ENCODE assay signal across 16 mouse cellular contexts in genomic region chr17:5227136-5227535, GRCm38 (mm10).
A peak's percentile ranks its signal among the peaks of the same experiment; 100 is the strongest.
DNase-seq lines count a peak whose midpoint lies in the region; ATAC-seq lines count a peak whose summit lies in the region.
"Had no signal": no experiment of that assay in that cellular context is flagged by ENCODE, and none has a peak within 500 bp of the region (broad histone marks: within the 10 kb centered on the region; RNA-seq: fewer than 3 reads in every experiment).

No protein-coding gene starts in this region.

- H3K9ac ChIP-seq in forebrain, embryonic 14.5 days (ENCODE audit: low read length) = no peak overlapping the region
- H3K9ac ChIP-seq in forebrain, embryonic 16.5 days (replicated peaks; ENCODE audit: low read depth, low read length) = no peak overlapping the region
- H3K9ac ChIP-seq: forebrain, embryonic 13.5 days; lung, embryonic 15.5 days had no signal

- H3K27me3 ChIP-seq in forebrain, embryonic 14.5 days (replicated peaks; ENCODE audit: control insufficient read depth, insufficient read depth, low read length) = no peaks in the 10 kb centered on the region
- no peaks in the 10 kb centered on the region for H3K27me3 ChIP-seq in forebrain, embryonic 16.5 days (replicated peaks; ENCODE audit: control insufficient read depth, insufficient read depth, low read length)
- no peaks in the 10 kb centered on the region for H3K27me3 ChIP-seq in limb, embryonic 10.5 days (ENCODE audit: low read depth, poor library complexity, severe bottlenecking)
- H3K27me3 ChIP-seq: CH12.LX; forebrain, embryonic 13.5 days; lung, embryonic 15.5 days had no signal

- H3K4me3 ChIP-seq in forebrain, embryonic 14.5 days (ENCODE audit: low read depth, low read length) = no peak overlapping the region
- no peak overlapping the region for H3K4me3 ChIP-seq in forebrain, embryonic 16.5 days (replicated peaks; ENCODE audit: low read length)
- H3K4me3 ChIP-seq in limb, embryonic 10.5 days = no peak overlapping the region
- H3K4me3 ChIP-seq: forebrain, embryonic 13.5 days; heart, adult 2 months; lung, embryonic 15.5 days had no signal

- no peaks in the 10 kb centered on the region for H3K9me3 ChIP-seq in forebrain, embryonic 14.5 days (replicated peaks; ENCODE audit: control insufficient read depth, low read length)
- no peaks in the 10 kb centered on the region for H3K9me3 ChIP-seq in forebrain, embryonic 16.5 days (ENCODE audit: control insufficient read depth, low read length)
- no peaks in the 10 kb centered on the region for H3K9me3 ChIP-seq in limb, embryonic 10.5 days (replicated peaks)
- H3K9me3 ChIP-seq: forebrain, embryonic 13.5 days; lung, embryonic 15.5 days had no signal

- no peak for ATAC-seq in forebrain, embryonic 14.5 days
- ATAC-seq in forebrain, embryonic 16.5 days = no peak

- WGBS in forebrain, embryonic 14.5 days = 90% methylated on average over 6 of the region's 6 CpGs
- 86% methylated on average over 6 of the region's 6 CpGs for WGBS in forebrain, embryonic 16.5 days
- 68% methylated on average over 6 of the region's 6 CpGs for WGBS in limb, embryonic 10.5 days

- no peak overlapping the region for H3K4me2 ChIP-seq in forebrain, embryonic 14.5 days (ENCODE audit: low read length)
- H3K4me2 ChIP-seq in forebrain, embryonic 16.5 days (ENCODE audit: low read length) = no peak overlapping the region
- H3K4me2 ChIP-seq: forebrain, embryonic 13.5 days; lung, embryonic 15.5 days had no signal

- peaks cover 18% of the 10 kb centered on the region for H3K4me1 ChIP-seq in forebrain, embryonic 14.5 days (ENCODE audit: control insufficient read depth, insufficient read depth, low read length)
- H3K4me1 ChIP-seq in forebrain, embryonic 16.5 days (replicated peaks; ENCODE audit: control insufficient read depth, insufficient read depth, low read length) = peaks cover 13% of the 10 kb centered on the region
- H3K4me1 ChIP-seq in limb, embryonic 10.5 days = peaks cover 92% of the 10 kb centered on the region

- DNase-seq in forebrain, embryonic 14.5 days (ENCODE audit: low spot score) = no peak
- peak; percentile 62 for DNase-seq in kidney, adult 11 months
- no peak for DNase-seq in kidney, postnatal 10 days
- DNase-seq in kidney, adult 8-10 months = peak; percentile 52 to 59
- DNase-seq in limb, embryonic 10.5 days (ENCODE audit: low spot score) = no peak
- no peak for DNase-seq in gastrocnemius, postnatal 10 days
- no peak for DNase-seq in thymus, postnatal 14 days
- DNase-seq: adrenal gland, postnatal 25 days; cerebellum, adult 8-10 months; heart, adult 2 months; liver; right cerebral cortex, adult 18-20 months had no signal

- no peaks in the 10 kb centered on the region for H3K36me3 ChIP-seq in forebrain, embryonic 14.5 days (ENCODE audit: control insufficient read depth, insufficient read depth, low read length)
- H3K36me3 ChIP-seq in forebrain, embryonic 16.5 days (ENCODE audit: control insufficient read depth, insufficient read depth) = no peaks in the 10 kb centered on the region
- H3K36me3 ChIP-seq in limb, embryonic 10.5 days = no peaks in the 10 kb centered on the region
- H3K36me3 ChIP-seq: lung, embryonic 15.5 days had no signal

- peak overlapping the region; percentile 11; the same call in 1 of the 2 replicates for H3K27ac ChIP-seq in forebrain, embryonic 14.5 days (ENCODE audit: low read depth, low read length)
- no peak overlapping the region for H3K27ac ChIP-seq in forebrain, embryonic 16.5 days (ENCODE audit: low read length)
- H3K27ac ChIP-seq in limb, embryonic 10.5 days = 0 out of 2 replicates have a peak overlapping the region, but pooled peaks have one; percentile 46
- H3K27ac ChIP-seq: forebrain, embryonic 13.5 days; heart, adult 2 months; lung, embryonic 15.5 days had no signal

Comparison
In these comparisons a context has a peak if more than half of its experiments do, and no peak if none do; other contexts are left out.
1. DNase-seq: peak in kidney, adult 11 months (single experiment) and kidney, adult 8-10 months (2 of 2); none in forebrain, embryonic 14.5 days (single experiment), kidney, postnatal 10 days (single experiment), limb, embryonic 10.5 days (single experiment), gastrocnemius, postnatal 10 days (single experiment) and thymus, postnatal 14 days (single experiment).